Mouse (Mus musculus) embryo, embryonic 11 days (tissue): Measurements from ENCODE around the gene Rpp30.
A peak's percentile ranks its signal among the peaks of the same experiment; 100 is the strongest.

Source experiments
- DNase-seq: peaks from one replicate; pipeline ENCODE4 v3.0.0-alpha.2; 2015

The Rpp30 gene

DNA sequence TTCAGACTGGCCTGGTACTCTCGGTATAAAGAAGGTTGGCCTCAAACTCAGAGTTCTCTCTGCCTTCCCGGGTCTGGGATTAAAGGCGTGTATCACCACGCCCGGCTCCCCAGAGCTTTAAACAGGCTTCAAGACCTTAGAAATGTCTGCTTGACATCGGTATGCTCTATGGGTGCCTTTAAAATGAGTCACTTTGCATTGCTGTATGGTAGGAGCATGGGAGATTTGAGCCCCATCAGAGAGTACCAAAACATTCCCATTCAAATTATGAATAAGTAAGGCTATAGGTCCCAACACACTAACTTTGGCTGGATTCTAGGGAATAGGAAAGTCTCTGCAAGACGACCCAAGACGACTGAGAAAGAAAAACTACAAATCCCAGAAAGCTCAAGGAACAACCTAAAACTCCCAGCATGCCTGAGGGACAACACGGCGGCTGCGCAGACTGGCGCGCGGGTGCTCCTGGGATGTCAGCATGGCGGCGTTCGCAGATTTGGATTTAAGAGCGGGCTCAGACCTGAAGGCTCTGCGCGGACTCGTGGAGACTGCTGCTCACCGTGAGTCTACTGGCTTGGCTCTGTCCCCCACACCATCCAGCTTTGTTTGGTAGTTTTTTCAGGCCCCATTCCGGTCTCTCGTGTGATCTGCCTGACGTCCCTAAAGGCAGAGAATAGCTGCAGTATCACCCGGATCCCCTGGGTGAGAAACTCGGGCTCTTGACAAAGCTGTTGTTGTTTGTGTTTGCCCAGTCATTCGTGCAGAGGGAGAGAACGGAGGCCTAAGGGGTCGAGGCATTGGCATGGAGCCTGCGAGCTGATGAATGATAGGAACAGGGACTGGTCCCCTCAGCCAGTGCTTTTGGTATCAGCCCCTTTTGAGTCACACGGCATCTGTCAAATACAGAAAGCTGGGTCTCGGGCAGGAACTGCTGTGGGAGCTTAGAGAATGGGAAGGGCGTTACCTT lies at the start of gene Rpp30:
TSS of gene Rpp30 (plus strand) at position 455 of the 964 bp plus-strand sequence.
- peak; percentile 93 for DNase-seq

DNA sequence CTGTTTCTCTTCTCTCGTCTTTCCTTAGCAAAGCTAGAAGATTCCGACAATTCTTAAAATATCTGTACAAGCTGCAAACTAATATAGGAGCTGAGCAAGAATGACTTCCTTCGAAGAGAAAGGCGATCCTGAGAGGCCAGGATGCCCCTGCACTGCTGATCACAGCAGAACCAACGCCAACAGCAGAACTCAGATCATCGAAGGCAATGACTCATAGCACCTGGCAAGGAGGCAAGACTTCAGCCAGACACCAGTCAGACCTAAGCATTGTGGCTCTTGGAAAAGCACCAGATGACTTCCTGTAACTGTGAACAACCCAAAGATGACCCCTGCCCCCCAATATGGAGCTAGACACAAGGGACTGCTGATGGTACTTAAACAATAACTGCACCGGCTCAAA lies 37.5 kb upstream of the Rpp30 start:
- no peak for DNase-seq

DNA sequence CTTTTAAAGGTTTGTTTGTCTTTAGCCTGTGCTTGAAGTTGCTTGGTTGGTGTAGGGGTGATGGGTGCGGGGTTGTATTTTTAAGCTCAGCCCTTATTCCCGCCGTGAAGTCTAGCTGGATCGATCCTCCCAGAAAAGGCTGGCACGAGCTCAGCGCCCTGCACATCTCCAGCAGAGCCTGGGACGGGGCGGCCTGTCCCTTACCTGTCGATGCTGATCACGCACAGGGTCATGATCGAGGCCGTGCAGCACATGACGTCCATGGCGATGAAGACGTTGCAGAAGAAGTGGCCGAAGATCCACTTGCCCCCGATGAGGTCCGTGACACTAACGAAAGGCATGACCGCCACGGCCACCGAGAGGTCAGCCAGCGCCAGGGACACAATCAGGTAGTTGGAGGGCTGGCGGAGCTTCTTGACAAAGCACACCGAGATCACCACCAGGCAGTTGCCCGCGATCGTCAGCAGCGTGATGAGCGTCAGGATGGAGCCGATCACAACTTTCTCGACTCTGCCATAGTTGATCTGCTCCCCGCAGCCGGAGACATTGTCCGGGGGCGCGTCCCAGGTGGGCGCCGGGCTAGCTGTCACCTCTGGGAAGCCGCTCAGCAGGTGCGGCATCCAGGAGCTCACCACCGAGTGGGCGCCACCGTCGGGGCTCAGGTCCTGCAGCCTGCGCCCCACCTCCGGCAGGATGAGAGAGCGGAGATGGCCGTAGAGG lies 26.9 kb upstream of the Rpp30 start:
- peak; percentile 19 for DNase-seq

DNA sequence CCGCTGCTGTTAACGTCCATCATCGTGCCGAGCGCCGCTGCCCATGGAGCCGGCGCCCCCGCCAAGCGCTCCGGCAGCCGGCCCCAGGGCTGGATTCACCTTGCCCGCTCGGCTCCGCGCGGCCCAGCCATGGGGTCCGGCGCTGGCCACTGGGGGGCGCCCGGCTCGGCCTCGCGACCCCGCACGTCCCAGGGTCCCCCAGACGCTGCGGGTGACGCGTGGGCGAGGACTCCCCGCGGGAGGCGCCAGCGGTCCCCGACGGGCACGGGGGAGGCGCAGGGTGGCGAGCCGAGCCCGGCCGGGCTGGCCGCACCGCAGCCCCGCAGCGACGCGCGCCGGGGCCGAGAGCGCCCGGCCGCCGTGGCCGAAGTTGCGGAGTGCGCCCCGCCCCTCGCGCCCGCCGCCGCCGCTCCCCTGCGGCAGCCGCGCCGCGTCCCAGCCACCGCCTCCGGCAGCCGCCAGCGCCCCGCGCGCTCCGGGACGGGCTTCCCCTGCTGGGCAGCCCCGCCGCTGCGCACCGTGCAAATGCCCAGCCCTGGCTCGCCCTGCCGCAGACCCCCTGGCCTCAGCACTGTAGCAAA lies 26.2 kb upstream of the Rpp30 start, which contains the start of gene Htr7:
TSS of gene Htr7 (minus strand) at position 277 of the 581 bp plus-strand sequence.
- peak; percentile 77 for DNase-seq

DNA sequence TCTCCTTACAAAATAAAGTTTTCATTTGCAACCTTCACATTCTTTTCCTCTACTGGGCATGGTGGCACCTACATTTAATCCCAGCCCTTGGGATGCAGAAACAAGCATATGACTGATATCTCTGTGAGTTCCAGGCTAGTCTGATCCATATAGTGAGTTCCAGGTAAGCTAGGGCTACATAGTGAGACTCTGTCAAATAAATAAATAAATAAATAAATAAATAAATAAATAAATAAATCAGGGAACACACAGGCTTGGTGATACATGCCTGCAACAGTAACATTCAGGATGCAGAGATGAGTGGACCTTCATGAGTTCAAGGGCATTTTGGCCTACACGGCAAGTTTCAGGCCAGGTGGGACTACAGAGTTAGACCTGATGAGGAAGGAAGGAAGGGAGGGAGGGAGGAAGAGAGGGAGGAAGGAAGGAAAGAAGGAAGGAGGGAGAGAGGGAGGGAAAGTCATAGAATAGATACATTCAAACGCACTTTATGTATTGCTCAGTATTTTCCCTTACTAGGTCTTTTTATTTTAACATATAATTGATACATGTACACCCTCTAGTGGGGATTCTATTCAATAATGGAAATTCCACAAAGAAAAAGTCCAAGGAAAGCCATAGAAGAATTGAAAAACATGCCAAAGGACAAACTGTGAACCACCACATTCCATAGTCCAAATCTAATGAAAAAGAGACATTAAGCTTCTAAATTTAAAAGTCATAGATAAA lies 20.6 kb upstream of the Rpp30 start:
- DNase-seq, result no peak

DNA sequence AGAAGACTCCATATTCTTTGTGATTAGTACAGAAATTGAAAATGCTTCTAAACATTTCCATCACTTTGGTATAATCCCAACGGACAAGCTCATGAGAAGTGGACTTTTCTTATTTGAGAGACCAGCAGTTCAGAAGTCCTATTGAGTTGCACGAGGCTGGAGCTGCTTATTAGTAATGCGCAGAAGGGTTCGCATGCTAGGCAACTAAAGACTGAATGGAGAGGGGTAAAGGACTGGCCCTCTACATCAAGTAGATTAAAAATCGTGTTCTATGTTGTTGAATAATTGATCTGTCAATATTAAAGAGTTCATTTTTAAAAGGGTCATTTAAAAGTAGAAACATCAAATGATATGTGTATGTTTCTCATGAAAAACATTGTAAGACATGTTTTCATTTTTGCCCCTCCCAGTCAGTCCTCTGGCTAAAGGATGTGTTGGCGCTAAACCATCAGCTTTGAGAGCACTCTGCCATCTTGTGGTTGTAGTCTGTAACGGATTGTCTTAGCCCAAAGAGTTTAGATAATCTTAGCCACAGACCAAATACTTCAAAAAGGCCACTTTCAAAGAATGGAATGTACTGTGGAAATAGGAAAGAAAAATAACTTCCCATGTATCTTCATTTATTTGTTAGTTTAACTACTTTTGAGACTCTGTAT lies 782 bp upstream of the Rpp30 start:
- peak; percentile 84 for DNase-seq

DNA sequence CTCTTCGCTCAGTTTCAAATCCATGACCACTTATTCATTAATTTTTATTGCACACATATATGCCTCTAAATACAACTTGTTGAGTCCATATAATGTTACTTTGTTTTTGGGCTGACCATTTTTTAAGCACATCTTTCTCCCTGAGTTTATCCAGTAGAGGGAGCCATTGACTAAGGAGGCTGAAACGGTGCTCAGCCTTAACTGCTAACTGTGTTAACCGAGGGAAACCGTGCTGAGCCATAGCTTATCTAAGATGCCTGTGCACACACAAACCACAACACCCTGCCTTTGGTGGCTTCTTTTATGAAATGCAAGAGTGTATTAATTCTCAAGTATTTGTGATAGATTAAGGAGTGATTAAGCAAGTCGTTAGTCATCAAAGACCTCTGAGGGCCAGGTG lies 7.3 kb downstream of the Rpp30 start:
- DNase-seq, result peak; percentile 71

DNA sequence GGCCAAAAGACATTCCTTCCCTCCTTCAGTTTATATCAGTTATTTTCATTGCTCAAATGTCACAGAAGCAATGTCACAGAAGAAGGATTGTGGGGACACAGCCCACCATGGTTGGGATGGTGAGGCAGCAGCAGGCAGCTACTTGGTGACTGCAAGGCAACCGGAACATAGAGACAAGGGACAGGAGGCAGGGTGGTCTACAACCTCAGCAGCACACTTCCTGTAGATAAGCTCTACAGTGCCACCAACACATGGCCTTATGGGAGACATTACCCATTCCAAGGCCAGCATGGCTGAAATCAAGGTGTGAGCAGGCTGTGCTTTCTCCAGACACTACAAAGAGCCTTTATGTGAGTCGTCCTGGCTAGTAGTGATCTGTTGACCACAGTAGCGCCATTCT lies 13.7 kb downstream of the Rpp30 start:
- DNase-seq, result no peak

DNA sequence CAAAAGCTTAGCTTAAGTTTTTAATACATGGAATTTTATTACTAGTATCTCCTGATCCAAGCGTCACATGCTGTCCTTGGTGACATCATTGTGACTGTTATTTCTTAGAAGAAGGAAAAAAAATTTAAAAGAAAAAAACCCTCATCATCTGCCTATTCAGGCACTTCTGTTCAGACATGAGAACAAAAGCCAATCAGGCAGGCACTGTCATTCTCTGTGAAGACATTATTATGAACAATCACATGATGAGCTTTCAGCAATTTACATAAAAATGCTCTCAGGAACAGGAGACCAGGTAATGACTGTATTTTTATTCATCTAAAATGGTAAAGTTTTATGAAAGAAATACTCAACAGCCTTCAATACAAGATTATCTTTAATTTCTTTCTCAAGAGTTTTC lies 14.7 kb downstream of the Rpp30 start:
- no peak for DNase-seq

DNA sequence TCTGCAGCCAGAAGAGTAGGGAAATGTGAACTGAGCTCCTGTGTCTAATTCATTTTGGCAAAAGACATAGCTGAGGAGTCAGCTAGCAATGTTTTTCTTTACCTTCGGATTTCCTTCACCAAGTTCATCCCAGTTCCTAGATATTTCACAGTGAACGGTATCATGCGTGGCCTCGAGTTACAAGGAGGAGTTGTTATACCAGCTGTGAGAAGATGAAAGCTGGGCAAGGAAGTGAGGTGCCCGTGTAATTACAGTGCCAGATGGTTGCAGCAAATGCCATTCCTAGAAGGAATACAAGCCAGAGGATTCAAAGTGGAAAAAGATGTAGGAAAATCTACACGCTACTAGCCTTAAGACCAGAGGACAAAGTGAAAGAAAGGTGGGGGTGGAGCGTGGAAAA lies 15.4 kb downstream of the Rpp30 start:
- DNase-seq, result no peak

DNA sequence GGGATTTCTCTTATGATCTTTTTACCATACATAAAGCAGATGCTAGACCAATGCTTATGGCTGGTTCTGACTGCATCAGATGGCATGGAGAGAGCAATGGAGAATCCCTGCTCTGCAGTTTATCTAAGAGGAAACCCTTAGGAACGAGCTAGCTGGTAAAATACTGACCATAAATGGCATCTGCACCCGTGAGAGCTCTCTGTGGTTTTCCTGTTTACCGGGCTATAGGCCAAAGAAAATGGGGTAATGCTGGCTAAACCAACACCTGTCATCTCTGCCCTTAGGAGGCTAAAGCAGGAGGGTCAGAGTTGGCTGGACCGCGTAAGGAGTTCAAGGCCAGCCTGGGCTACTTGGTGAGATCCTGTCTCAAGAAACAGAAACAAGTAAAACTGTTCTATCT lies 20.4 kb downstream of the Rpp30 start:
- no peak for DNase-seq

DNA sequence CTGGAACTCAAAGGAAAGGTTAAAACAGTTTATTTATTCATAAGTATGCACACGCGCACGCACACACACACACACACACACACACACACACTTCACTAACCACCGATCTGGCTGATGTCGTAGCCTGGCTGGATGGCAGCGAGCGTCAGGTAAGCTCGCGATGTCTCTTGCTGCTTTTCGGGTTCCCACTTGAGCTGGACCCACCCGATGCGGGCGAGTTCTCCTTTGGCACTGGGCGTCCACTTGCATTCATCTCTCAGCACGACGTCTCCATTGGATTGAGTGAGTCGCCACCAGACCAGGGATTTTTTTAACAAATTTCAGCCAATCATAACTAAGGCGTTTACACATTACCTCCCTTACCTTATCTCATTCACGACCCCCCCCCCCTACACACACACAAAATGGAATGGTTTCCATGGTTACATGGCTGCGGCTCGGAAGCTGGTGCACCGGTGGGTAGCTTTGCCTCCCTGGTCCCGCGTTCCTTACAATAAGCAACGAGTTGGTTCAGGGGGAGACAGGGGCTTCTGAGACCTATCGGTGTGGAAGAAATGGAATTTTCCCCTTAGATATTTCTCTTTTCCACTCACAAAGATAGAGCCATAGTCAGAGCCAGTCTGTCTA lies 25.9 kb downstream of the Rpp30 start:
- DNase-seq, result no peak

DNA sequence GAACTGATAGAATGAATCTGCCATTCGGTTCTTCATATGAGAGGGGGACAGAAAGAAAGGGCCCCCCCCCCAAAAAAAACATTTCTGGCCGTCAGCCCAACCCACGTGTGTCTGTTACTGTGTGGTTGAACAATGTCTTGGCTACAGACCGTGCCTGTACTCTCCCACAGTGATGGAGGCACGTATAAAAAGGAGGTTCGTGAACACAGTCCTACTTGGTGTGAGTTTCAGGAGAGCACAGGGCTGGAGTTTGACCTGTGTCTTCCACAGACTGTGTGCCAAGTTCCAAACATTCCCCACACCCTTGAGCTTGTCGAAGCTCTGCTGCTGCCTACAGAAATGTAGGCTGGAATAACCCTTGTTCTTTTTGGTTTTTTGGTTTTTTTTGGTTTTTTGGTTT lies 26.9 kb downstream of the Rpp30 start:
- no peak for DNase-seq

DNA sequence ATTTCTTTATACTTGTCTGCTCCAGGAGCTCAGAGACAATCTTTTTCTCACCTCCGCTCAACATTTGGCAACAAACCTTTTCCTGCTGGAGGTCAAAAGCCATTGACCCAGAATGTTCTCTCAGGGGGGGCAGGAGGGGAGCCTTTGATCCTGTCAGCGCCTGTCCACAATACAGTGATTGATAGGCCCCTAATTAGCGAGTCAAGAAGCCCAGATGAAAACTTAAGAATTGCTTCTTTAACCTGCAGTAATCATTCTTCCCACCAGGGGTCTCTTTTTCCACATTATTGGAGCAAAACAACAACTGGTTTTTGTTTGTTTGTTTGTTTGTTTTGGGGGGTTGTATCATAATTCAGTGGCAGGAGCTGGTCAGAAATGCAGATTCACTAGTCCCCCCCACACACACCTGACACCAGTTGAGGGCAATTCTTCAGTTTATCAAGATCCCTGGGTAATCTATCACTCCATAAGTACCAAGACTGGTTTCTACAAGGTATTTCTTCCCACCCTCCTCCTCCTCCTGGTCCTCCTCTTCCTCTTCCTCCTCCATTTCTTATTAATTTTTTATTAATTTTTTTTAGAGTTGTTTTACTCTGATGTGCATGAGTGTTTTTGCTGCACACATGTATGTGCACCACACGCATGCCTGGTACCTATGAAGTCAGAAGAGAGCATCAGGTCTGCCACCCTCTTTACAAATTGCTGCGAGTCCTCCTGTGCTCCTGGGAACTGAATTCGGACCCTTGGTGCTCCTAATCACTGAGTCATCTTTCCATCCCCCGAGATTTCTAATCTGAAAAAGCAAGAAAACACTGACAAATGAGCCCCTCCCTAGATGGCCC lies 27.8 kb downstream of the Rpp30 start:
- peak; percentile 72 for DNase-seq

DNA sequence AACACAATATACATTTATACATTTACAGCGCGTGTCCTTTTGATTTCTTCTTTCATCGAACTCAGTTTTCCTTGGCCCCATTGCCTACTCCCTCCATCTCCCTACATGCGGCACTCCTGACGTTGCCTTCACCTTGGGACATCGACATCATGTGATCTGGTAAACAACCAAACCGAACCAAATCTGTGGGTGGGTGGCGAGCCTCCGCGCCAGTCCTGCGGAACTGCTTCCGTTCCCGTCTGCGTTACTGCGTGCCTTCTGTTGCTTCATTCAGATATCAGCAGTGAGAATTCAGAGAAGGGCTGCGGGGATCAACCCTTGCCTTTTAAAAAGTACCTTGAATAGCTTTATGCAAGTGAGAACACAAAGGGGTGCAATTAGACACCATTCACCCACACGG lies 28.5 kb downstream of the Rpp30 start:
- DNase-seq, result no peak

DNA sequence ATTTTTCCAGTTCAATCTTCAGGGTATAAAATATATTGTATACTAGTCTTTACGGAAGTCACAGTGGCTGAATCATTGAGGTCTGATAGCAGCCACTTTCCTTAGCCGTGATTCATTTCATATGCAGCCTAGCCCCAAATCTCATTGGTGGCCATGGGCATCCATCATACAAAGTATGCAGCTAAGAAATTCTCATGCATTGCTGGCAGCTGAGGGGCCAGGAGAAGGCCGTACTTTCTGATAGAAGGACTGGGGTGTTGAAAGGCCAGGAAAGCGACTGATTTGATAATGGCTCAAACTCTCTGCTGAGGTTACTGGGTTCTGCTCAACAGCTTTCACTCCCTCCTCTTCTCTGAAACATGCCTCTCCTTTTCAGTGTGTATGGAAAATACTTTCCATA lies 32.7 kb downstream of the Rpp30 start:
- DNase-seq, result no peak

DNA sequence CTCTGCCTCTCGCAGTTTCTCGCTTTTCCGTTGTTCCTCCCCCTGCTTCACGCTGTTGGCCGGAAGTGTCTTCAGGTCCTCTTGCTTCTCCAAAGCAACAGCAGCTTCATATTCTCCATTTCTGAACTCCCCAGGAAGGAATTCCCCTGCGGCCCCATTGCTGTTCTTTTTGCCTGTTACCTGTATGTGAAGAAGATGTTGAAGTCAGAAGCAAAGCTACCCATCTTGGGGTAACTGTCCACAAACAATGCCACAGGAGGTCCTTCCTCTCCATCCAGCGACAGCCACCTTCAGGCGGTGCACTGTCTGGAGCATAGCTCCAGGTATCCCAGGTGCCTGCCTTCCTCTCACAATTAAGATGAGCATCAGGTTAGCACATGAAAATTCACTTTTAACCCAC lies 35.7 kb downstream of the Rpp30 start:
- DNase-seq, result no peak

DNA sequence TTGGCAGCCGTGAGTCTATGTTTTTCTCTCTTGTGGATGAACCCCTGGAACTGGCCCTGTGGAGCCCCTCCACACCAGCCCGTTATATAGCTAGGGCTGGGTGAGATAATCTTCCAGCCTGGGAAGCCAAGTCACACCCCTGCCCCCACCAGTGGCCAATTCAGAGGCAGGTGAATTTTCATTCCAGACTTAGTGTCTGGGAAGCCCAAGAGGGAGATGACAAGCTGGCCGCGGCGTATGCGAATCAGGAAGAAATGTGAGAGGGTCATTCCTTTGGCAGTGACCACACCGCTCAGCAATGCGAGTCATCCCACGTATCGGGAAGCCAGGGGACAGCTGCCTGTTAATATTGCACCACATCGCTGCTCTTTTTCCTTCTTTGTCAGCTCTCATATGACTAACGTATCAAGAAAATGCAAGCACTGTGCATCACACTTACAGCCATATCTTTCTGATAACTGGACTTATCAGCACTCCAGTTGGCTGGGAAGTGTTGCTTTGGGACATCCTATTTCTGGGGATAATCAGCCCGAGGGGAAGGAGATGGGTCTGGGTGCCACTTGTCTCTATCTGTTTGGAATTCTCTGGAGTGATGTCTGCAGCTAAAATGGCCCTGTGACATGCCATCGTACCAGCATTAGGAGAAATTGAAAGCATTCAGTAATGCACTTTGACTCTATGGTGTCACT lies 36.4 kb downstream of the Rpp30 start, which contains the start of gene Ankrd1:
TSS of gene Ankrd1 (minus strand) at position 317 of the 689 bp plus-strand sequence.
- no peak for DNase-seq

DNA sequence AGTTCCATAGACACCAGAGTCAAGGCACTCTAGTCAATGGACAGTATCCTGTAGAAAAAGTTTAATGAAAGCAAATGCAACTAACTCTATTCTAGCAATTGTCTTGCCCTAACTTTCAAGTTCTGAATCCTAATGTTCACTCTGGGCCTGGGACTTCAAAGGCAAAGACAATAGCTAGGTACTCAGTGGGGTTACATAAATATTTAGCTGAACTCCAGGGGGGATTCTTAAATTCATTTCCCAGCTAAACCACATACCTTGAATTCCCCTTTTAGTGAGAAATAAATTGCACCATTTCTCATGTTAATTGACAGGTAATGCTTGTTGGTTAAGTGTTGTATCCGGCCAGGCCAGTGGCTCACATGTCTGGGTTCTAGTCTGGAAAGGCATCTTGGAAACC lies 40.7 kb downstream of the Rpp30 start:
- DNase-seq, result no peak

DNA sequence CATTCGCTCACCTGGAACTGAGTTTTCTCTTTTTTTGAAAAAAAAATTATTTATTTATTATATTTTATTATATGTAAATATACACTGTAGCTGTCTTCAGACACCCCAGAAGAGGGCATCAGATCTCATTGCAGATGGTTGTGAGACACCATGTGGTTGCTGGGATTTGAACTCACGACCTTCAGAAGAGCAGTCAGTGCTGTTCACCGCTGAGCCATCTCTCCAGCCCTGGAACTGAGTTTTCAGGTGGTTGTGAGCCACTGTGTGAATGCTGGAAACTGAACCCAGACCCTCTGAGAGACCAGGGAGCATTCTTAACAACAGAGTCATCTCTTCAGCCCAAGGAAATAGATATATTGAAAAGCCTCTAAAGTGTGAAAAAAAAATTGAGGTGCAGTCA lies 44.9 kb downstream of the Rpp30 start:
- no peak for DNase-seq
